Mouse (Mus musculus): ENCODE measurements around the gene Scn2a. TPM values are rescaled to one million over a fixed set of nuclear protein-coding genes. Genes with fewer than 3 reads are reported as not detected.
A peak's percentile ranks its signal among the peaks of the same experiment; 100 is the strongest.

Scn2a gene
- total and polyA plus RNA-seq, 3 experiments, result not detected

GRCm38 (mm10) chr2:65667590-65668436 lies 47.2 kb downstream of the Scn2a start:
- no peak overlapping the region for H3K27ac ChIP-seq (ENCODE audit: control insufficient read depth, low read depth, low read length)
- H3K79me2 ChIP-seq (ENCODE audit: control insufficient read depth, insufficient read depth, low read length, poor library complexity), result no peaks in the 10 kb centered on the region
- H3K4me1 ChIP-seq (ENCODE audit: control insufficient read depth in 1 of 2, insufficient read depth in 2 of 2, low read length in 2 of 2), result no peaks in the 10 kb centered on the region
- no peak for DNase-seq (ENCODE audit: low read depth, low spot score)
- no peaks in the 10 kb centered on the region for H3K9me3 ChIP-seq (replicated peaks; ENCODE audit: insufficient read depth, low read length)
- TF ChIP-seq USF2 (IDR thresholded peaks at IDR 0.05; ENCODE audit: borderline replicate concordance in 1 of 2, insufficient read depth in 1 of 2, low read depth in 1 of 2, low read length in 2 of 2), result no peak
- TF ChIP-seq NELFE (IDR thresholded peaks at IDR 0.05; ENCODE audit: low read depth, low read length), result no peak
- no peak for TF ChIP-seq SIN3A (IDR thresholded peaks at IDR 0.05; ENCODE audit: low read length)
- no peak for TF ChIP-seq TCF12 (IDR thresholded peaks at IDR 0.05; ENCODE audit: low read depth, low read length)
- no peak for TF ChIP-seq ZKSCAN1 (IDR thresholded peaks at IDR 0.05; ENCODE audit: low read depth, low read length)
- TF ChIP-seq EP300 (IDR thresholded peaks at IDR 0.05; ENCODE audit: low read depth in 1 of 2, low read length in 2 of 2), result no peak
- no peak for TF ChIP-seq CHD1 (IDR thresholded peaks at IDR 0.05; ENCODE audit: low read depth, low read length)
- TF ChIP-seq ZMIZ1 (IDR thresholded peaks at IDR 0.05; ENCODE audit: low read depth, low read length), result no peak
- no peak for TF ChIP-seq POLR2A (IDR thresholded peaks at IDR 0.05; ENCODE audit: control insufficient read depth in 1 of 2, insufficient read depth in 1 of 2, low read depth in 1 of 2, low read length in 2 of 2, poor library complexity in 1 of 2)
- TF ChIP-seq USF1 (IDR thresholded peaks at IDR 0.05; ENCODE audit: low read depth, low read length), result no peak
- TF ChIP-seq CTCF (IDR thresholded peaks at IDR 0.05 in 2 of 3, conservative IDR thresholded peaks at IDR 0.05 in 1 of 3; ENCODE audit: control insufficient read depth in 1 of 3, insufficient read depth in 1 of 3, low read depth in 2 of 3, low read length in 3 of 3, poor library complexity in 1 of 3, severe bottlenecking in 1 of 3), result no peak
- no peak for TF ChIP-seq POLR2AphosphoS5 (IDR thresholded peaks at IDR 0.05; ENCODE audit: borderline replicate concordance, low read depth, low read length)
- TF ChIP-seq CHD2 (IDR thresholded peaks at IDR 0.05; ENCODE audit: low read length), result no peak
- no peak for TF ChIP-seq ELF1 (IDR thresholded peaks at IDR 0.05; ENCODE audit: low read depth, low read length)
- no peak for TF ChIP-seq GABPA (IDR thresholded peaks at IDR 0.05; ENCODE audit: low read depth, low read length)
- no peak for TF ChIP-seq MEF2A (IDR thresholded peaks at IDR 0.05; ENCODE audit: extremely low read depth, insufficient replicate concordance, low read depth, low read length, poor library complexity, severe bottlenecking)
- TF ChIP-seq POLR2AphosphoS2 (IDR thresholded peaks at IDR 0.05; ENCODE audit: low read length), result no peak
- no peaks in the 10 kb centered on the region for H3K36me3 ChIP-seq (ENCODE audit: control insufficient read depth in 1 of 2, insufficient read depth in 2 of 2, low read length in 2 of 2)
- no peak overlapping the region for H3K9ac ChIP-seq (ENCODE audit: control insufficient read depth, low read depth, low read length, poor library complexity, severe bottlenecking)
- H3K27me3 ChIP-seq (ENCODE audit: control insufficient read depth in 1 of 2, insufficient read depth in 2 of 2, low read length in 2 of 2), result no peaks in the 10 kb centered on the region
- no peak overlapping the region for H3K4me3 ChIP-seq (ENCODE audit: control insufficient read depth in 1 of 2, insufficient read depth in 1 of 2, low read depth in 2 of 2, low read length in 2 of 2)

- Histone ChIP-seq H3K9ac (ENCODE audit: control insufficient read depth, low read depth, low read length, poor library complexity, severe bottlenecking) (no peak overlapping the region), H3K36me3 (ENCODE audit: control insufficient read depth in 1 of 2, insufficient read depth in 2 of 2, low read length in 2 of 2) (no peaks in the 10 kb centered on the region), H3K4me3 (ENCODE audit: control insufficient read depth in 1 of 2, insufficient read depth in 1 of 2, low read depth in 2 of 2, low read length in 2 of 2) (no peak overlapping the region), H3K79me2 (ENCODE audit: control insufficient read depth, insufficient read depth, low read length, poor library complexity) (no peaks in the 10 kb centered on the region), H3K4me1 (ENCODE audit: control insufficient read depth in 1 of 2, insufficient read depth in 2 of 2, low read length in 2 of 2) (no peaks in the 10 kb centered on the region), H3K27ac (ENCODE audit: control insufficient read depth, low read depth, low read length) (no peak overlapping the region), H3K9me3 (replicated peaks; ENCODE audit: insufficient read depth, low read length) (no peaks in the 10 kb centered on the region), H3K27me3 (ENCODE audit: control insufficient read depth in 1 of 2, insufficient read depth in 2 of 2, low read length in 2 of 2) (no peaks in the 10 kb centered on the region)
- DNase-seq (ENCODE audit: low read depth, low spot score), result peak; percentile 1
- TF ChIP-seq CHD2 (IDR thresholded peaks at IDR 0.05; ENCODE audit: low read length) (no peak), CHD1 (IDR thresholded peaks at IDR 0.05; ENCODE audit: low read depth, low read length) (no peak), MYB (IDR thresholded peaks at IDR 0.05; ENCODE audit: low read depth, low read length) (no peak), JUND (IDR thresholded peaks at IDR 0.05; ENCODE audit: low read depth, low read length) (no peak), RAD21 (IDR thresholded peaks at IDR 0.05; ENCODE audit: low read depth, low read length) (no peak), ETS1 (IDR thresholded peaks at IDR 0.05; ENCODE audit: low read depth, low read length) (no peak), SMC3 (IDR thresholded peaks at IDR 0.05; ENCODE audit: low read depth, low read length) (no peak), GATA1 (IDR thresholded peaks at IDR 0.05; ENCODE audit: low read depth, low read length) (no peak), POLR2A (IDR thresholded peaks at IDR 0.05; ENCODE audit: control insufficient read depth in 1 of 2, insufficient read depth in 1 of 2, low read depth in 1 of 2, low read length in 2 of 2, poor library complexity in 1 of 2) (no peak), USF1 (IDR thresholded peaks at IDR 0.05; ENCODE audit: low read depth, low read length) (no peak), ZNF384 (IDR thresholded peaks at IDR 0.05; ENCODE audit: low read depth, low read length) (no peak), MXI1 (IDR thresholded peaks at IDR 0.05; ENCODE audit: low read depth, low read length) (no peak), ZMIZ1 (IDR thresholded peaks at IDR 0.05; ENCODE audit: low read depth, low read length) (no peak), CTCF (IDR thresholded peaks at IDR 0.05 in 2 of 3, conservative IDR thresholded peaks at IDR 0.05 in 1 of 3; ENCODE audit: control insufficient read depth in 1 of 3, insufficient read depth in 1 of 3, low read depth in 2 of 3, low read length in 3 of 3, poor library complexity in 1 of 3, severe bottlenecking in 1 of 3) (no peak), GABPA (IDR thresholded peaks at IDR 0.05; ENCODE audit: low read depth, low read length) (no peak), EP300 (IDR thresholded peaks at IDR 0.05; ENCODE audit: low read depth in 1 of 2, low read length in 2 of 2) (no peak), USF2 (IDR thresholded peaks at IDR 0.05; ENCODE audit: borderline replicate concordance in 1 of 2, insufficient read depth in 1 of 2, low read depth in 1 of 2, low read length in 2 of 2) (no peak), NRF1 (IDR thresholded peaks at IDR 0.05; ENCODE audit: insufficient read depth, low read depth, low read length, poor library complexity, severe bottlenecking) (no peak)
These were observed 48.0 kb downstream of the Scn2a start for GRCm38 (mm10) chr2:65668437-65669135.

Measured in MEL (cell line).